Mouse (Mus musculus) ES-E14 (cell line): ENCODE measurements at regions not wholly inside any gene's neighbourhood (a gene's known extent, or its start where the extent isn't known, plus 50 kb on each side); places are given as distances from the start of the nearest gene placed in this dataset.
A peak's percentile ranks its signal among the peaks of the same experiment; 100 is the strongest.

Source experiments
- DNase-seq: peaks from one replicate; pipeline ENCODE4 v3.0.0-alpha.2; 2013; ENCODE audit warnings: low read depth, low spot score
- H3K27ac ChIP-seq: 2 replicates; pipeline ENCODE4 v1.5.1; 2012; ENCODE audit warnings: low read depth, mild to moderate bottlenecking, low read length, moderate library complexity, mixed read lengths; ENCODE audit not compliant: poor library complexity, insufficient read depth, severe bottlenecking
- H3K36me3 ChIP-seq: 2 replicates; pipeline ENCODE4 v1.6.1; 2012; ENCODE audit warnings: mild to moderate bottlenecking, low read length, moderate library complexity, mixed read lengths; ENCODE audit not compliant: control insufficient read depth, poor library complexity, insufficient read depth, severe bottlenecking
- H3K4me1 ChIP-seq, 2 experiments: fragments of 150-350 bp in 1 of 2; sonication (generic) in 1 of 2; 2 replicates each; pipeline ENCODE4 v1.6.1; 2012; ENCODE audit warnings: low read length in 2 of 2, mild to moderate bottlenecking in 1 of 2, mixed read lengths in 1 of 2; ENCODE audit not compliant: control insufficient read depth in 2 of 2, insufficient read depth in 2 of 2, poor library complexity in 1 of 2
- H3K4me3 ChIP-seq, 2 experiments: fragments of 150-350 bp in 1 of 2; sonication (generic) in 1 of 2; 2 replicates each; pipeline ENCODE4 v1.5.1; 2012; ENCODE audit warnings: low read length in 2 of 2, low read depth in 1 of 2, mild to moderate bottlenecking in 1 of 2, mixed read lengths in 1 of 2; ENCODE audit not compliant: insufficient read depth in 1 of 2, poor library complexity in 1 of 2, severe bottlenecking in 1 of 2
- H3K9ac ChIP-seq: 2 replicates; pipeline ENCODE4 v1.6.1; 2012; ENCODE audit warnings: low read depth, mild to moderate bottlenecking, low read length, mixed read lengths; ENCODE audit not compliant: poor library complexity, insufficient read depth, severe bottlenecking
- H3K9me3 ChIP-seq: fragments of 150-350 bp; sonication (generic); 2 replicates; pipeline ENCODE4 v1.6.1; 2012; ENCODE audit warnings: low read depth, mild to moderate bottlenecking, low read length; ENCODE audit not compliant: control insufficient read depth, insufficient read depth
- CHD2 ChIP-seq: IDR thresholded peaks from 2 replicates; pipeline ENCODE4 v1.6.1; 2014; ENCODE audit warnings: mild to moderate bottlenecking, low read depth, low read length, inconsistent platforms
- HCFC1 ChIP-seq: IDR thresholded peaks from 2 replicates; pipeline ENCODE4 v1.6.1; 2012; ENCODE audit warnings: low read length, inconsistent platforms, borderline replicate concordance; ENCODE audit not compliant: insufficient read depth
- MAFK ChIP-seq: IDR thresholded peaks from 2 replicates; pipeline ENCODE4 v1.6.1; 2014; ENCODE audit warnings: mild to moderate bottlenecking, low read depth, low read length, inconsistent platforms; ENCODE audit not compliant: insufficient read depth
- ZC3H11A ChIP-seq: IDR thresholded peaks from 2 replicates; pipeline ENCODE4 v1.6.1; 2012; ENCODE audit warnings: low read depth, mild to moderate bottlenecking, inconsistent platforms, low read length, borderline replicate concordance
- ZNF384 ChIP-seq: IDR thresholded peaks from 2 replicates; pipeline ENCODE4 v1.6.1; 2012; ENCODE audit warnings: low read depth, low read length, inconsistent platforms
- in situ Hi-C, 2 experiments: fragments of 600-800 bp; cut with MboI; formaldehyde crosslinking; loops; one replicate each; pipeline ENCODE4 v1.15.1; 2025; ENCODE audit warnings: low sequenced_read_pairs in 2 of 2, inconsistent platforms in 1 of 2; ENCODE audit not compliant: unreplicated experiment in 2 of 2

GRCm38 (mm10) chr8:4934551-4934950, 155.2 kb upstream of the Shcbp1 start:
- H3K9me3 ChIP-seq: no peaks in the 10 kb centered on the region
- no peak overlapping the region for H3K4me3 ChIP-seq
- H3K36me3 ChIP-seq: no peaks in the 10 kb centered on the region
- no peak overlapping the region for H3K9ac ChIP-seq
- H3K27ac ChIP-seq: peak overlapping the region; percentile 33; the same call in 1 of the 2 replicates
- in situ Hi-C loops: no loop called here
- DNase-seq: peak; percentile 19
- TF ChIP-seq CHD2 (no peak), ZNF384 (no peak), MAFK (no peak), ZC3H11A (no peak), HCFC1 (no peak)
- peaks cover 2 to 8% of the 10 kb centered on the region in 2 experiments; a peak in 2 of 4 replicates for H3K4me1 ChIP-seq

GRCm38 (mm10) chr8:4934035-4934434, 154.7 kb upstream of the Shcbp1 start:
- Histone ChIP-seq H3K9ac (no peak overlapping the region), H3K9me3 (no peaks in the 10 kb centered on the region), H3K27ac (peak overlapping the region; percentile 80; the same call in 1 of the 2 replicates), H3K4me3 (0 out of 4 replicates have a peak overlapping the region, but pooled peaks of 1 of the 2 experiments have one; percentile 18), H3K36me3 (no peaks in the 10 kb centered on the region), H3K4me1 (peaks cover 2 to 8% of the 10 kb centered on the region in 2 experiments; a peak in 2 of 4 replicates)
- in situ Hi-C loops: no loop called here
- DNase-seq: peak; percentile 66
- TF ChIP-seq ZNF384 (no peak), ZC3H11A (no peak), HCFC1 (no peak), CHD2 (no peak; the same call in 1 of the 2 replicates)

GRCm38 (mm10) chr8:4916447-4916846, 137.1 kb upstream of the Shcbp1 start:
- Histone ChIP-seq H3K9me3 (0 out of 2 replicates have a peak, but pooled peaks cover 1% of the 10 kb centered on the region), H3K27ac (no peak overlapping the region), H3K36me3 (no peaks in the 10 kb centered on the region), H3K9ac (no peak overlapping the region), H3K4me3 (no peak overlapping the region), H3K4me1 (no peaks in the 10 kb centered on the region)
- no peak for TF ChIP-seq ZC3H11A
- TF ChIP-seq HCFC1: no peak
- no peak for TF ChIP-seq ZNF384
- no peak for TF ChIP-seq CHD2
- no peak for TF ChIP-seq MAFK
- in situ Hi-C loops: no loop called here
- no peak for DNase-seq

GRCm38 (mm10) chr8:4895046-4895445, 115.7 kb upstream of the Shcbp1 start:
- no peak for DNase-seq
- H3K36me3 ChIP-seq: no peaks in the 10 kb centered on the region
- in situ Hi-C loops: no loop called here
- no peak overlapping the region for H3K27ac ChIP-seq
- no peak overlapping the region for H3K9ac ChIP-seq
- H3K9me3 ChIP-seq: no peaks in the 10 kb centered on the region
- TF ChIP-seq HCFC1: no peak
- TF ChIP-seq ZC3H11A: no peak
- no peak for TF ChIP-seq CHD2
- TF ChIP-seq ZNF384: no peak
- TF ChIP-seq MAFK: no peak
- H3K4me3 ChIP-seq: no peak overlapping the region
- H3K4me1 ChIP-seq: no peaks in the 10 kb centered on the region
